Mouse (Mus musculus) common myeloid progenitor, adult 5-6 weeks (primary cell): ENCODE measurements around the gene Cep68. TPM values are rescaled to one million over a fixed set of nuclear protein-coding genes. Genes with fewer than 3 reads are reported as not detected.
"Not testable (repeated sequence)": the region's sequence is repeated elsewhere in the genome, so short reads cannot be mapped to it uniquely, and the experiment has no call there.

Experiments
- ATAC-seq: replicated peaks from 2 replicates; pipeline ENCODE4 v1.8.0; 2016; ENCODE audit warnings: low read depth, mild to moderate bottlenecking, moderate TSS enrichment, inconsistent platforms; ENCODE audit not compliant: poor library complexity, severe bottlenecking
- total RNA-seq: library from RNA; stranded (forward); fragments of 200-1000, 187-1606 nt; gene quantifications from 2 replicates; pipeline ENCODE4 v1.2.3, GENCODE M21; 2017

Cep68 gene
- total RNA-seq, 1 experiment from 2014 or later = 46.1 TPM

- ATAC-seq = peak; percentile 50
These were observed 5.9 kb downstream of the Cep68 start for GRCm38 (mm10) chr11:20243214-20243913.

- ATAC-seq = no peak
These were observed 6.7 kb downstream of the Cep68 start for GRCm38 (mm10) chr11:20242366-20243056.

GRCm38 (mm10) chr11:20241311-20241710 is 7.9 kb downstream of the Cep68 start:
- ATAC-seq = no peak

- ATAC-seq = no peak
These were observed 8.9 kb downstream of the Cep68 start for GRCm38 (mm10) chr11:20240331-20240730.

- no peak for ATAC-seq
These were observed 9.9 kb downstream of the Cep68 start for GRCm38 (mm10) chr11:20239279-20239861.

- no peak for ATAC-seq
These were observed 11.3 kb downstream of the Cep68 start for GRCm38 (mm10) chr11:20237976-20238375.

- no peak for ATAC-seq
These were observed 12.2 kb downstream of the Cep68 start for GRCm38 (mm10) chr11:20237018-20237417.

- ATAC-seq = no peak
These were observed 15.0 kb downstream of the Cep68 start for GRCm38 (mm10) chr11:20234233-20234632.

GRCm38 (mm10) chr11:20232016-20232755 is 17.0 kb downstream of the Cep68 start:
- 0 out of 2 replicates have a peak, but pooled peaks have one; percentile 30 for ATAC-seq

GRCm38 (mm10) chr11:20231128-20231878 is 17.9 kb downstream of the Cep68 start:
- peak; percentile 97 for ATAC-seq

- no peak for ATAC-seq
These were observed 18.9 kb downstream of the Cep68 start for GRCm38 (mm10) chr11:20230286-20230685.

GRCm38 (mm10) chr11:20229311-20229710 is 19.9 kb downstream of the Cep68 start:
- no peak for ATAC-seq

- no peak for ATAC-seq
These were observed 20.6 kb downstream of the Cep68 start for GRCm38 (mm10) chr11:20228666-20229065.

- no peak for ATAC-seq
These were observed 23.3 kb downstream of the Cep68 start for GRCm38 (mm10) chr11:20225938-20226337.

GRCm38 (mm10) chr11:20224196-20224595 is 25.0 kb downstream of the Cep68 start:
- no peak for ATAC-seq

- ATAC-seq = not testable (repeated sequence)
These were observed 27.6 kb downstream of the Cep68 start for GRCm38 (mm10) chr11:20221671-20222070.

GRCm38 (mm10) chr11:20217227-20217626 is 32.0 kb downstream of the Cep68 start:
- ATAC-seq = no peak

- no peak for ATAC-seq
These were observed 32.8 kb downstream of the Cep68 start for GRCm38 (mm10) chr11:20216415-20216814.

- ATAC-seq = no peak; the same call in 1 of the 2 replicates
These were observed 34.5 kb downstream of the Cep68 start for GRCm38 (mm10) chr11:20214779-20215178.

GRCm38 (mm10) chr11:20211838-20212237 is 37.4 kb downstream of the Cep68 start:
- ATAC-seq = peak; percentile 39; the same call in 1 of the 2 replicates
